Mouse (Mus musculus): Measurements from ENCODE around the gene Tbxa2r. TPM values are rescaled to one million over a fixed set of nuclear protein-coding genes. Genes with fewer than 3 reads are reported as not detected.

The Tbxa2r gene
- polyA plus RNA-seq, 1 experiment from 2014 or later = 18.3 TPM

DNA sequence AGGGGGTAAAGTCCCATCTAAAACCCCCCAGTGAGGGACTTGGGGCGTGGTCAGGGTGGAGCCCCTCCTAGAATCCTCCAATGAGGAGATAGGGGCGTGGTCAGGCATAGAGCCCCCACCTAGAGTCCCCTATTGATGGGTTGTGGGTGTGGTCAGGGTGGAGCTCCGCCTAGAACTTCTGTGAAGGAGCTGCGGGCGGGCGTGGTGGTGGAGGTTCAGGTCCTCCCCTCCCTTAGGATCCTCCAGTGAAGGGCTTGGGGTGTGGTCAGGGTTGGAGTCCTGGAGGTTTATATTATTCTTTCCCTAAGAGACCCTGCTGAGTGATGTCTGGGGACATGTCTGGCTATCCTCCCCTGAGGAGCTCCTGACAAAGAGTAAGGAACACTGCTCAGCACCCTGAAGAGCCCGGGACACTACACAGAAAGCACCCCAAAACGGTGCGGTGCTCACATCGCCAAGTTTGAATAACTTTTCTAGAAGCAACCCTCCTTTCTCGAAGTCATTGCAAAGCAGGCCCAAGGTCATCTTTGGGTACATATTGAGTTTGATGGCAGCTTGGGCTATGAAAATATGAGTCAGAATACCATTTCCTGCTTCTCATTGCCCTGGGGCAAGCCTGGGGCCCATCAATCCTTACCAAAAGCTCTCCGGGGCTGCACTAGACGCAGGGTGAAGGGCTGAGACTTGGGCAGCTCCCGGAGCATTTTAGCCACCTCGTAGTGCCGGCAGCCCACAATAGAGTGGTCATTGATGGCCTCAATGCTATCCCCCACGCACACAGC, 12.2 kb downstream of the Tbxa2r start:
- Histone ChIP-seq H3K36me3 (0 out of 2 replicates have a peak, but pooled peaks cover 4% of the 10 kb centered on the region), H3K4me3 (replicated peaks) (no peak overlapping the region), H3K9me3 (replicated peaks) (no peaks in the 10 kb centered on the region), H3K4me1 (peaks cover 37% of the 10 kb centered on the region), H3K27me3 (peaks cover 63% of the 10 kb centered on the region), H3K27ac (no peak overlapping the region), H3K9ac (no peak overlapping the region), H3K4me2 (no peak overlapping the region; the same call in 1 of the 2 replicates)
- 40% methylated on average over 17 of the region's 17 CpGs for WGBS
- ATAC-seq (replicated peaks; ENCODE audit: low FRiP score) = no peak

DNA sequence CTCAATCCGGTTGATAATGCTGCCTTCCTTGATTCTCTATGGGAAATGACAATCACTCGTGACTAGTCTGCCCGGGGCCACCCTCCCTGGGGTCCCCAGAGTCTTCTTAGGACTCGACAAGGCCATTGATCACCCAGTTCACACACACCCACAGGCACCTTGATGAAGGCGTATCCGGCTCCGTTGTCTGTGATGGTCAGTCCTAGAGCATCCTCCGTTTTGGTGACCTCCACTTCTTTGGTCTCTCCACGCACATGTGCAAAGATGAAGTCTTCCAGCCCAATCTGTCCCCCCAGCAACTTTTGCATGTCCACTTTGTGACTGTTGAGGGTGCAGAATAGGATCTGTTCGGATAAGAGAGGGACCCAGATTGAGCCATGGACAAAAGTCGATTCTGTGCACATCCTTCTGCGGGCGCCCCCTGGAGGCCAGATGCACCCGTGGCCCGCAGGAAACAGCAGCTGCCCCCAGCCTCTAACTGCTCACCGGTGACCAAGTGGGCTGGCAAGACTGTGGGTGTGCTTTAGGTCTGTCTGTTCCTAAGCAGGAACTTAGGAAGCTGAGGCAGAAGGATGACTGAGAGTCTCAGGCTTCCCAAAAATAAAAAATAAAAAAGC, 12.9 kb downstream of the Tbxa2r start:
- Histone ChIP-seq H3K36me3 (0 out of 2 replicates have a peak, but pooled peaks cover 7% of the 10 kb centered on the region), H3K27ac (no peak overlapping the region)
- ATAC-seq (replicated peaks; ENCODE audit: low FRiP score) = no peak

DNA sequence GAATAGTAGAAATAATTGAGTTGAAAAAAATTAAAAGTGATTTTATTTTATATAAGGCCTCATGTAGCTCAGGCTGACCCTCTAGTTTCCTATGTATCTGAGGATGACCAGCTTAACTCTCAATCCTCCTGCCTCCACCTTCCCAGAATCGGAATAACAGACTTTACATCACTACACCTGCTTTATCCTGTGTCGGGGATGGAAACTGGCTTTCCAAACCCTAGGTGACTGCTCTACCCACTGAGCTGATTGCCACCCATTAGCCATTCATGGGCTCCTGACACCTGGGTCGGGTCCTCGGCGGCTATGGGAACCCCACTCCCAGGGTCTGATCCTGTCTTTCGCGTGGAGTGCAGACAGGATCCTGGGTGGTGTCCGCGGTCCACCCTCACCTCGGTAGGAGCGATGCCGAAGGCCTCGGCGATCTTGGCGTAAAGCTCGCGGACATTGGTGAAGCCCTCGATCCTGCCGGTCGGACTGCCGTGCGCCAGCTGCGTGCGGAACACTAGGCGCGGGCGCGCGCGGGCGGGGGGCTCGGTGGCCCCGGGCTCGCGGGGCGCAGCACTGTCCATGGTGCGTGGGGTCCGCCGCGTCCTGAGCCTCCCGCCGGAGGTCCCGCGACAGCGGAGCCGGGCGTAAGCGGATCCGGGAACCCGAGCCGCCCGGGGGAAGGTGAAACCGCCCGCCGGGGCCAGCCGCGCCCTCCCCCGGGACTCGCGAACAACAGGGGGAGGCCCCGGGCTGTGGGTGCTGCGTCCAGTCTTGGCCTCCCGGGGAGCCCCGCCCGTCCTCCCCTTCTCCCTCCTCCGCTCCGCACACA, 14.4 kb downstream of the Tbxa2r start, which contains the start of gene Gipc3:
Gene Gipc3, minus strand, starts transcription at position 581 of the 820 bp plus-strand sequence.
- ATAC-seq (replicated peaks; ENCODE audit: low FRiP score) = 0 out of 2 replicates have a peak, but pooled peaks have one; percentile 3
- Histone ChIP-seq H3K9ac (peak within 1 kb of the TSS; percentile 35), H3K27me3 (peaks cover 55% of the 10 kb centered on the region), H3K4me1 (peaks cover 44% of the 10 kb centered on the region), H3K4me2 (peak within 1 kb of the TSS; percentile 67), H3K9me3 (replicated peaks) (no peaks in the 10 kb centered on the region), H3K27ac (no peak within 1 kb of the TSS), H3K36me3 (peaks cover 14% of the 10 kb centered on the region), H3K4me3 (replicated peaks) (peak within 1 kb of the TSS; percentile 43)
- WGBS = 5% methylated on average over 63 of the region's 67 CpGs

More for the DNA sequence above, 12.9 kb downstream of the Tbxa2r start:
- 35% methylated on average over 16 of the region's 16 CpGs for WGBS
- Histone ChIP-seq H3K4me1 (peaks cover 35% of the 10 kb centered on the region), H3K9ac (no peak overlapping the region), H3K27me3 (peaks cover 63% of the 10 kb centered on the region), H3K4me3 (replicated peaks) (no peak overlapping the region), H3K9me3 (replicated peaks) (no peaks in the 10 kb centered on the region), H3K4me2 (peak overlapping the region; percentile 2; the same call in 1 of the 2 replicates)

DNA sequence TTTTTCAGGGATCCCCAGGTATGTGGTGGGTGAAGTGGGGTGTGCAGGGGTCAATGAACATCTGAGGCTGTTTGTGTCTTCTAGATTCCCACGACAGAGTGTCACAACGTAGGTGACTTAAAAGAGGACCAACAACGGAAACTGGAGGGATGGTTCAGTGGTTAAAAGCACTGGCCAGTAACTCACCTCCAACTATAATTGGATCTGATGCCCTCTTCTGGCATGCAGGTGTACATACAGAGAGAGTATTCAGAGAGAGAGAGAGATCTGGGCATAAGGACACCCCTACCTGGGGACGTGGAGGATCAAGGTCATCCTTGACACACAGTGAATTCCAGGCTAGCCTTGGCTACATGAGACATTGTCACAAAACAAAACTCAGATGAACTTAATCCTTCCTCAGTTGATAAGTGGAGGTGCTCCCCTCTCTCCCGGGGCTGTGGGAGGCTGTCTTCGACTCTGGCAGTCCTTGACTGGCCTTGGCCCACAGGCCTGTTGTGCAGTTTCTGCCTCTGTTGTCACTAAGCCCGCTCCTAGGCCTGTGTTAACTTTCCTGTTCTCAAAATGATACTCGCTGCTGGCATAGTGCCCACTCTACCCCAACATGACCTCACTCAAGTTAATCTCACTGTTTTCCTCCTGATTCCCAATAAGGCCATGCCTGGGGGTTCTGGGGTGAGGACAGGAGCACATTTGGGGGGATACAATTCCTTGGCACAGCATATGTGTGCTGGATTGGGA, 16.1 kb downstream of the Tbxa2r start:
- H3K9ac ChIP-seq = no peak overlapping the region
- peaks cover 24% of the 10 kb centered on the region for H3K36me3 ChIP-seq
- 54% methylated on average over 8 of the region's 8 CpGs for whole genome bisulfite sequencing
- H3K4me2 ChIP-seq = no peak overlapping the region
- ATAC-seq (replicated peaks; ENCODE audit: low FRiP score) = no peak
- no peak overlapping the region for H3K4me3 ChIP-seq (replicated peaks)
- peaks cover 55% of the 10 kb centered on the region for H3K4me1 ChIP-seq
- no peaks in the 10 kb centered on the region for H3K9me3 ChIP-seq (replicated peaks)
- no peak overlapping the region for H3K27ac ChIP-seq
- peaks cover 48% of the 10 kb centered on the region for H3K27me3 ChIP-seq

DNA sequence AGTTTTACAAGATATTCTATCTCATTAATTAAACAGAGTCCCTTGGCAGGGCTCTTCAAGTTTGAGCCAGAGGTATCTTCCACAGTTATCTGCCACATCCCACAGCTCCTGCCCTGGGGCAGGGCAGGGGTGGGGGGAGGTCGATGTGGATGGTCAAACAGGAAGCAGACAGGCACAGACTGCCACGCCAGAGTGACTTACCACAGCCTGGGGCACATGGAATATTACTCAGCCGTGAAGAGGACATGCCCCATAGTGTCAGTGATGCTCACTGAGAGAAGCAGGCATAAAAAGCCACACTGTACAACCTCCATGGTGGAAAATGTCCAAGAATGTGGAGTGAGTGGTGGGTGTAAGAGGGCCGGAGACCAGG, 16.6 kb downstream of the Tbxa2r start:
- Histone ChIP-seq H3K9me3 (replicated peaks) (no peaks in the 10 kb centered on the region), H3K4me3 (replicated peaks) (no peak overlapping the region), H3K4me2 (no peak overlapping the region), H3K9ac (no peak overlapping the region), H3K4me1 (peaks cover 58% of the 10 kb centered on the region), H3K36me3 (peaks cover 24% of the 10 kb centered on the region), H3K27me3 (peaks cover 48% of the 10 kb centered on the region), H3K27ac (no peak overlapping the region)
- ATAC-seq (replicated peaks; ENCODE audit: low FRiP score) = no peak
- WGBS = 76% methylated on average over 4 of the region's 4 CpGs

DNA sequence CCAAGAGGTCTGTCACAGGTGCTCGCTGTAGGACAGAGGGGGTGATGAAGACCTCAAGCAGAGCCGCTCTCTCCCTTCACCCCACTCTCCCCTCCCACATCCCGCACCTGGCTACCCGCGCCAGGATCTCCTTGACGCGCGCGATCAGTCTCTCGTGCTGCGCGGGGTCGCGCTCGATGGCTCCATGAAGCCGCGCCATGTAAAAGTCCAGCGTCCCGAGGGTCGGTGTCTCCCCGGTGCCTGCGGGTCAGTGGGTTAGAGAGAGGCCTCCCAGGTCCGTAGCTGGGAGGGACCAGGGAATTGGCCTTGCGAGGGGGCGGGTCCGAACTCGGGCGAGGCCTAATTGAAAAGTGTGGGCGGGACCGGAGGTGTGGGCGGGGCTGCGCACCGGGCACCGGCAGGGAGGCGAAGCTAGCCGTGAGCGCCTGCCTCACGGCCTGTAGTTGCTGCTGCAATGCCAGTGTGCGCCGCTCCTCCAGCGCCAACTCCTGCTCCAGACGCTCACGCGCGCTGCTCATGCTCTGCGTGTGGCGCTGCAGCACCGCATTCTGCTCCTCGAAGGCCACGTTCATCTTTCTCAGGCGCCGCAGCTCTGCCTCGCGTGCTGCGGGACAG, 18.0 kb downstream of the Tbxa2r start:
- Histone ChIP-seq H3K36me3 (peaks cover 24% of the 10 kb centered on the region), H3K27ac (peak overlapping the region; percentile 9; the same call in 1 of the 2 replicates), H3K9ac (peak overlapping the region; percentile 3; the same call in 1 of the 2 replicates), H3K4me3 (replicated peaks) (peak overlapping the region; percentile 35), H3K27me3 (peaks cover 36% of the 10 kb centered on the region), H3K4me1 (peaks cover 54% of the 10 kb centered on the region), H3K9me3 (replicated peaks) (no peaks in the 10 kb centered on the region), H3K4me2 (peak overlapping the region; percentile 61)
- WGBS = 8% methylated on average over 55 of the region's 55 CpGs
- ATAC-seq (replicated peaks; ENCODE audit: low FRiP score) = peak; percentile 20

DNA sequence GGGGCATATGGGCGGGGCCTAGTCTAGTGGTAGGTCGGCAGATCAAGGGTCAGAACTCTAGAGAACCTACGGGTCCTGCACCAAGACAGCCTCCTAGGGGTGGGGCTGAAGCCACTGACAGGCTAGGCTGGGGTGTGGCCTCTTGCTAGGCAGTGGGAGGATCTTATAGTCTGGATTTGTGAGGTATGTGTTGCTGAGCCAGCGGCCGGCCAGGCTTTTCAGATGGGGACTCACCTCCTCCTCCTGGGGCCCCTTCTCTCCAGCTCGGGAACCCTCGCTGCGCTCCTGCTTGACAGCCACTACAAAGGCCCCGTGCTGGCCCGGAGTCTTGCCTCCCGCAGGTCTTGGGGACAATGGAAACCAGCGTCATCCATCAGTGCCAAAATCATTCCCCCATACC, 20.6 kb downstream of the Tbxa2r start:
- H3K4me3 ChIP-seq (replicated peaks) = peak overlapping the region; percentile 84
- H3K27me3 ChIP-seq = peaks cover 11% of the 10 kb centered on the region
- WGBS = 3% methylated on average over 12 of the region's 12 CpGs
- peaks cover 41% of the 10 kb centered on the region for H3K4me1 ChIP-seq
- peak overlapping the region; percentile 90 for H3K4me2 ChIP-seq
- peak overlapping the region; percentile 80 for H3K9ac ChIP-seq
- ATAC-seq (replicated peaks; ENCODE audit: low FRiP score) = no peak
- peak overlapping the region; percentile 60 for H3K27ac ChIP-seq
- H3K9me3 ChIP-seq (replicated peaks) = no peaks in the 10 kb centered on the region
- peaks cover 24% of the 10 kb centered on the region for H3K36me3 ChIP-seq

DNA sequence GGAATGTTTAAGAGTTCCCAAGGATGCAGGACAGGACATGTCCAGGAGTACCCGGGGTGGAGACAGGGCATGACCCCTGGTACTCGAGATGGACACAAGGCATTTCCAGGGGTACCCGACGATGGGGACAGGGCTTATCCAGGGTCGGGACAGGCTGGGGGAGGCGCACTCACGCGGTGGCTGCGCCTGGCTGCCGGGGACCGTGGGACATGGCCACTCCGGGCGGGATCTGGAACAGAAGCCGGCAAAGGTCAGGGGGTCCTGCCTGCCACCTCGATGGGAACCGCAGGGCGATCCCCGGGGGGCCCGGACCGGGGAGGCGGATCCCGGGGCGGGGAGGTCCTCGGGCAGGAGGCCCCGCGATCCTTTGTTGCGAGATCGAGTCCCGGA, 21.4 kb downstream of the Tbxa2r start:
- peak overlapping the region; percentile 80 for H3K9ac ChIP-seq
- WGBS = under 1% methylated on average over 29 of the region's 29 CpGs
- peaks cover 24% of the 10 kb centered on the region for H3K36me3 ChIP-seq
- H3K4me3 ChIP-seq (replicated peaks) = peak overlapping the region; percentile 84
- ATAC-seq (replicated peaks; ENCODE audit: low FRiP score) = peak; percentile 31
- H3K27ac ChIP-seq = peak overlapping the region; percentile 81
- peaks cover 41% of the 10 kb centered on the region for H3K4me1 ChIP-seq
- H3K9me3 ChIP-seq (replicated peaks) = no peaks in the 10 kb centered on the region
- peaks cover 3% of the 10 kb centered on the region; the same call in 1 of the 2 replicates for H3K27me3 ChIP-seq
- H3K4me2 ChIP-seq = peak overlapping the region; percentile 90

DNA sequence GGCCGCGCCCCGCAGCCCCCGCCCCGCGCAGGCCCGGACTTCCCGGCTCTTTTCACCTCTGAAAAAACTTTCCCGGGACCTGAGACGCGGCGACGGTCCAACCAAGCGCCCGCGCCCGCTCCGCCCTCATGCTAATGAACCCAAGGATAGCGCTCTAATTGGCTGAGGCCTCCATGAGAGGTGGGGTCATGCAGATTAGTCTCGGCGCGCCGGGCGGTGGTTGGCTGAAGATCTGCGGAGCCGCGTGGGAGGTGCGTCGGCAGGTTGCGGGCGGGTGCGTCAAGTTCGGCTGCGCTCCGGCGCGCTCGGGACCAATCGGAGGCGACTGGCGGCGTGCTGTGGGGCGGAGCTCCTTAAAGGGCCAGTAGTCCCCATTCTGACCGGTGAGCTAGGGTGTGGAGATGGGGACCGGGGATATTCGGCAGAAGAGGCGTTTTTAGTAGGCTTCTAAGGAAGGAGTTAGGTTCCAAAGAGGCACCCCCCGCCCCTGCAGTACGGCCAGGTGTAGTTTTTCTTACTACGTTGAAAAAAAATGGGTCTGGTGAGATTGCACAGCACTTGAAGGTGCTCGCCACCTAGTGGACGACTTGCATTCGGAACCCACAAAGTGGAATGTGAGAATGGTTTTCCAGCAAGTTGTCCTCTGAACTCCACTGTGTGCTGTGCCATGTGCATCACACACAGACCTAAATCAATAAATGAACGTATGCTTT, 22.0 kb downstream of the Tbxa2r start, which contains the start of gene Hmg20b:
Gene Hmg20b, minus strand, starts transcription at position 130 of the 713 bp plus-strand sequence.
- ATAC-seq (replicated peaks; ENCODE audit: low FRiP score) = peak; percentile 93
- WGBS = under 1% methylated on average over 54 of the region's 54 CpGs

DNA sequence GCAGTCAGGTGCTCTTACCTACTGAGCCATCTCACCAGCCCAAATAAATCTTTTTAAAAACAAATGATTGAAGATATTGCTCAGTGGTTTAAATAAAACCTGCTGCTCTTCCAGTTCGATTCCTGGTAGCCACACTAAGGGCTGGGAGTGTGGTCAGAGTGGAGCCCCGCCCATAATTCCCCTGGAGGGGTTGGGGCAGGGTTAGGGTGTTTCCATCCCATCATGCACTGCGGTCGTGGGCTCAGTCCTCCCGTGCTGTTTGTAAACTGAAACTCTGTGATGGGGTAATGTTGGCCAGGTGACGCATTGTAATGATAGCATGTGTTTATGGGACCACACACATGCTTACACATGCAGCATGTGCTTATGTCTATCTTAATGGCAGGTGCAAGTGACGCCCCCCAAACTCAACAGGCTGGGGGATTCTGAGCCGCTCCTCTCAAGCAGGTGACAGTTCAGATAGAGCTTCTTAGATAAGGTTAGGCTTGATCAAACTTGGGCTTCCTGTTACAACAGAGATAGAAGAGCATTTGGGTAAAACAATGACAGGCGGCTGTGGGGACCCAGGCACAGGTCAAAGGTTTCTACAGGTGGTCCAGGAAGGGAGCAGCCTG, 23.3 kb downstream of the Tbxa2r start:
- H3K4me2 ChIP-seq = no peak overlapping the region
- no peak overlapping the region for H3K4me3 ChIP-seq (replicated peaks)
- no peak overlapping the region for H3K27ac ChIP-seq
- 28% methylated on average over 9 of the region's 9 CpGs for WGBS
- H3K9ac ChIP-seq = no peak overlapping the region
- no peak for ATAC-seq (replicated peaks; ENCODE audit: low FRiP score)
- H3K36me3 ChIP-seq = peaks cover 17% of the 10 kb centered on the region
- no peaks in the 10 kb centered on the region for H3K27me3 ChIP-seq
- H3K4me1 ChIP-seq = peaks cover 38% of the 10 kb centered on the region
- no peaks in the 10 kb centered on the region for H3K9me3 ChIP-seq (replicated peaks)

More for the DNA sequence above, 22.0 kb downstream of the Tbxa2r start, which contains the start of gene Hmg20b:
- peak within 1 kb of the TSS; percentile 80 for H3K9ac ChIP-seq
- H3K36me3 ChIP-seq = peaks cover 22% of the 10 kb centered on the region
- peaks cover 41% of the 10 kb centered on the region for H3K4me1 ChIP-seq
- H3K9me3 ChIP-seq (replicated peaks) = no peaks in the 10 kb centered on the region
- peak within 1 kb of the TSS; percentile 81 for H3K27ac ChIP-seq
- H3K4me3 ChIP-seq (replicated peaks) = peak within 1 kb of the TSS; percentile 84
- peak within 1 kb of the TSS; percentile 90 for H3K4me2 ChIP-seq
- no peaks in the 10 kb centered on the region for H3K27me3 ChIP-seq
